Mouse (Mus musculus): ENCODE results near the gene Col5a1. TPM values are rescaled to one million over a fixed set of nuclear protein-coding genes. Genes with fewer than 3 reads are reported as not detected.

Col5a1 gene
- total and polyA plus RNA-seq, 3 experiments: 31.1 to 75.5 TPM; not detected in 1

GRCm38 (mm10) chr2:27993416-27993815 lies 107.2 kb downstream of the Col5a1 start:
- Histone ChIP-seq H3K9ac (ENCODE audit: control insufficient read depth, low read depth, low read length, poor library complexity, severe bottlenecking) (peak overlapping the region; percentile 15; the same call in 1 of the 2 replicates), H3K4me1 (ENCODE audit: control insufficient read depth in 1 of 2, insufficient read depth in 2 of 2, low read length in 2 of 2) (peaks cover 8 to 30% of the 10 kb centered on the region in 2 experiments), H3K27me3 (ENCODE audit: control insufficient read depth in 1 of 2, insufficient read depth in 2 of 2, low read length in 2 of 2) (no peaks in the 10 kb centered on the region), H3K4me3 (ENCODE audit: control insufficient read depth in 1 of 2, insufficient read depth in 1 of 2, low read depth in 2 of 2, low read length in 2 of 2) (no peak overlapping the region), H3K79me2 (ENCODE audit: control insufficient read depth, insufficient read depth, low read length, poor library complexity) (no peaks in the 10 kb centered on the region), H3K9me3 (replicated peaks; ENCODE audit: insufficient read depth, low read length) (no peaks in the 10 kb centered on the region), H3K36me3 (ENCODE audit: control insufficient read depth in 1 of 2, insufficient read depth in 2 of 2, low read length in 2 of 2) (peaks cover 0 to 15% of the 10 kb centered on the region in 2 experiments; a peak in 2 of 4 replicates), H3K27ac (ENCODE audit: control insufficient read depth, low read depth, low read length) (peak overlapping the region; percentile 38; the same call in 1 of the 2 replicates)
- no peak for TF ChIP-seq RCOR1 (IDR thresholded peaks at IDR 0.05; ENCODE audit: low read depth, low read length)
- no peak for TF ChIP-seq POLR2A (IDR thresholded peaks at IDR 0.05; ENCODE audit: control insufficient read depth in 1 of 2, insufficient read depth in 1 of 2, low read depth in 1 of 2, low read length in 2 of 2, poor library complexity in 1 of 2)
- no peak for TF ChIP-seq ETS1 (IDR thresholded peaks at IDR 0.05; ENCODE audit: low read depth, low read length)
- no peak for TF ChIP-seq SMC3 (IDR thresholded peaks at IDR 0.05; ENCODE audit: low read depth, low read length)
- 0 out of 2 replicates have a peak, but pooled peaks have one; percentile 17 for TF ChIP-seq NELFE (IDR thresholded peaks at IDR 0.05; ENCODE audit: low read depth, low read length)
- no peak for TF ChIP-seq MAX (IDR thresholded peaks at IDR 0.05; ENCODE audit: low read length)
- TF ChIP-seq ZMIZ1 (IDR thresholded peaks at IDR 0.05; ENCODE audit: low read depth, low read length): no peak
- TF ChIP-seq MYC (IDR thresholded peaks at IDR 0.05; ENCODE audit: low read depth, low read length): no peak
- TF ChIP-seq TBP (IDR thresholded peaks at IDR 0.05; ENCODE audit: low read depth, low read length): 0 out of 2 replicates have a peak, but pooled peaks have one; percentile 19
- TF ChIP-seq POLR2AphosphoS2 (IDR thresholded peaks at IDR 0.05; ENCODE audit: low read length): no peak
- TF ChIP-seq MEF2A (IDR thresholded peaks at IDR 0.05; ENCODE audit: extremely low read depth, insufficient replicate concordance, low read depth, low read length, poor library complexity, severe bottlenecking): no peak
- TF ChIP-seq RAD21 (IDR thresholded peaks at IDR 0.05; ENCODE audit: low read depth, low read length): no peak
- TF ChIP-seq SIN3A (IDR thresholded peaks at IDR 0.05; ENCODE audit: low read length): no peak
- TF ChIP-seq ZKSCAN1 (IDR thresholded peaks at IDR 0.05; ENCODE audit: low read depth, low read length): no peak
- TF ChIP-seq CHD2 (IDR thresholded peaks at IDR 0.05; ENCODE audit: low read length): no peak
- no peak for TF ChIP-seq MXI1 (IDR thresholded peaks at IDR 0.05; ENCODE audit: low read depth, low read length)
- no peak for TF ChIP-seq ZNF384 (IDR thresholded peaks at IDR 0.05; ENCODE audit: low read depth, low read length)
- TF ChIP-seq USF1 (IDR thresholded peaks at IDR 0.05; ENCODE audit: low read depth, low read length): no peak
- TF ChIP-seq TCF12 (IDR thresholded peaks at IDR 0.05; ENCODE audit: low read depth, low read length): no peak
- TF ChIP-seq NRF1 (IDR thresholded peaks at IDR 0.05; ENCODE audit: insufficient read depth, low read depth, low read length, poor library complexity, severe bottlenecking): no peak
- no peak for TF ChIP-seq MYB (IDR thresholded peaks at IDR 0.05; ENCODE audit: low read depth, low read length)
- TF ChIP-seq GATA1 (IDR thresholded peaks at IDR 0.05; ENCODE audit: low read depth, low read length): peak; percentile 32; the same call in 1 of the 2 replicates
- no peak for TF ChIP-seq CHD1 (IDR thresholded peaks at IDR 0.05; ENCODE audit: low read depth, low read length)
- TF ChIP-seq BHLHE40 (IDR thresholded peaks at IDR 0.05; ENCODE audit: borderline replicate concordance, low read depth, low read length): no peak
- no peak for TF ChIP-seq ZC3H11A (IDR thresholded peaks at IDR 0.05; ENCODE audit: low read depth, low read length)
- no peak for TF ChIP-seq JUND (IDR thresholded peaks at IDR 0.05; ENCODE audit: low read depth, low read length)
- peak; percentile 75 for DNase-seq (ENCODE audit: low read depth, low spot score)
